Mouse (Mus musculus): ENCODE measurements at regions not wholly inside any gene's neighbourhood (a gene's known extent, or its start where the extent isn't known, plus 50 kb on each side); places are given as distances from the start of the nearest gene placed in this dataset.

GRCm38 (mm10) chr2:160569496-160569895 is 76.2 kb upstream of the Top1 start:
- TF ChIP-seq EP300 (IDR thresholded peaks at IDR 0.05; ENCODE audit: low read depth) = no peak
- TF ChIP-seq CTCF (IDR thresholded peaks at IDR 0.05; ENCODE audit: low read depth) = no peak

Measured in heart, postnatal 0 days (tissue).